Mouse (Mus musculus): ENCODE data around the gene Pik3c2b.

DNA sequence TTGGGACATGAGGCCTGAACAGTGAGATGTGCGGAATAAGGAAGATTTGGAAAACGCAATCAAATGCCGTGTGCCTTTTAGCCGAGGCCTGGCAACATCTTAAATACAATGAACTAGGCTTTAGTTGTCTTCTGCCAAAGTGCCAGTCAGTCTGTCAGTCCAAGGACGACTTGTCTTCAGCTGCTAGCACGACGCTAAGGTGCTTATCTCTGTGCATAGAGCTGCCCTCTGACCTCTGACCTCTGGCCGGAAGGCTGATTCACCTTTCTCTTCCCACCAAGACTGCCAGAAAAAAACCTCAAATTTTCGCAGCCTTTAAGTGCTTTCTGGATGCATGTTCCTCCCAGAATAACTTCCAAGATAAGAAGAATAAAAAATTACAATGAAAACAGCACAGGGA is 81.9 kb downstream of the Pik3c2b start:
- TF ChIP-seq ZNF384 (IDR thresholded peaks at IDR 0.05; ENCODE audit: low read depth, low read length) (no peak), HCFC1 (IDR thresholded peaks at IDR 0.05; ENCODE audit: borderline replicate concordance, insufficient read depth, low read length) (no peak)
